Mouse (Mus musculus) MN1 (cell line): Measurements from ENCODE around the gene Cdca5.

Source experiments
- DNase-seq: peaks from one replicate; pipeline ENCODE4 v3.0.0-alpha.2; 2016; ENCODE audit warnings: low spot score

The Cdca5 gene

GRCm38 (mm10) chr19:6141394-6141749, 56.6 kb downstream of the Cdca5 start, which contains the start of gene Arl2:
Gene Arl2, minus strand, starts transcription at chr19:6141548.
- peak; percentile 96 for DNase-seq
